Mouse (Mus musculus): ENCODE measurements around the gene Cmtm7. TPM values are rescaled to one million over a fixed set of nuclear protein-coding genes. Genes with fewer than 3 reads are reported as not detected.

Cmtm7 gene
- total RNA-seq, 2 experiments from 2014 or later = 12.0 to 15.0 TPM

GRCm38 (mm10) chr9:114770224-114770623 is 11.4 kb downstream of the Cmtm7 start:
- no peak for DNase-seq
- intact Hi-C loops (cut with DNase I) = no loop called here

- no peak for DNase-seq
- intact Hi-C loops (cut with DNase I) = no loop called here
These were observed 13.6 kb downstream of the Cmtm7 start for GRCm38 (mm10) chr9:114768066-114768465.

GRCm38 (mm10) chr9:114767507-114767906 is 14.1 kb downstream of the Cmtm7 start:
- intact Hi-C loops (cut with DNase I) = no loop called here
- no peak for DNase-seq

GRCm38 (mm10) chr9:114767030-114767429 is 14.6 kb downstream of the Cmtm7 start:
- intact Hi-C loops (cut with DNase I) = no loop called here
- no peak for DNase-seq

- DNase-seq = peak in 1 of 2 experiments; percentile 44
These were observed 18.3 kb downstream of the Cmtm7 start for GRCm38 (mm10) chr9:114763341-114763740.

GRCm38 (mm10) chr9:114761848-114762247 is 19.8 kb downstream of the Cmtm7 start:
- DNase-seq = no peak
- intact Hi-C loops (cut with DNase I) = no loop called here

More at GRCm38 (mm10) chr9:114763341-114763740, 18.3 kb downstream of the Cmtm7 start:
- intact Hi-C loops (cut with DNase I) = no loop called here

- intact Hi-C loops (cut with DNase I) = no loop called here
- DNase-seq = no peak
These were observed 21.3 kb downstream of the Cmtm7 start for GRCm38 (mm10) chr9:114760353-114760752.

- intact Hi-C loops (cut with DNase I) = no loop called here
These were observed 21.8 kb downstream of the Cmtm7 start for GRCm38 (mm10) chr9:114759886-114760285.

GRCm38 (mm10) chr9:114758801-114759200 is 22.9 kb downstream of the Cmtm7 start:
- DNase-seq = no peak
- intact Hi-C loops (cut with DNase I) = no loop called here

More at GRCm38 (mm10) chr9:114759886-114760285, 21.8 kb downstream of the Cmtm7 start:
- DNase-seq = no peak

- no peak for DNase-seq
- intact Hi-C loops (cut with DNase I) = no loop called here
These were observed 23.4 kb downstream of the Cmtm7 start for GRCm38 (mm10) chr9:114758272-114758671.

GRCm38 (mm10) chr9:114752863-114753484 is 28.7 kb downstream of the Cmtm7 start:
- DNase-seq = peak; percentile 93 to 96
- intact Hi-C loops (cut with DNase I) = loop anchor here (1.0 to 5.0 kb wide), 5 partner anchors 28 to 204 kb away; partner anchors contain the start of gene Cmtm7

GRCm38 (mm10) chr9:114752311-114752710 is 29.3 kb downstream of the Cmtm7 start:
- intact Hi-C loops (cut with DNase I) = loop anchor here (1.0 to 5.0 kb wide), 5 partner anchors 28 to 205 kb away; partner anchors contain the start of gene Cmtm7
- DNase-seq = no peak

- intact Hi-C loops (cut with DNase I) = loop anchor here (5.0 kb wide), 2 partner anchors 136 to 206 kb away; no protein-coding TSS in a partner anchor
- DNase-seq = no peak
These were observed 30.1 kb downstream of the Cmtm7 start for GRCm38 (mm10) chr9:114751582-114751981.

GRCm38 (mm10) chr9:114747466-114747865 is 34.2 kb downstream of the Cmtm7 start:
- intact Hi-C loops (cut with DNase I) = no loop called here

GRCm38 (mm10) chr9:114747012-114747411 is 34.6 kb downstream of the Cmtm7 start:
- intact Hi-C loops (cut with DNase I) = no loop called here
- no peak for DNase-seq

More at GRCm38 (mm10) chr9:114747466-114747865, 34.2 kb downstream of the Cmtm7 start:
- no peak for DNase-seq

- intact Hi-C loops (cut with DNase I) = no loop called here
- no peak for DNase-seq
These were observed 36.0 kb downstream of the Cmtm7 start for GRCm38 (mm10) chr9:114745654-114746053.

GRCm38 (mm10) chr9:114745163-114745562 is 36.5 kb downstream of the Cmtm7 start:
- intact Hi-C loops (cut with DNase I) = no loop called here
- DNase-seq = no peak

- intact Hi-C loops (cut with DNase I) = no loop called here
These were observed 38.9 kb downstream of the Cmtm7 start for GRCm38 (mm10) chr9:114742731-114743130.

GRCm38 (mm10) chr9:114740336-114740735 is 41.3 kb downstream of the Cmtm7 start:
- DNase-seq = no peak
- intact Hi-C loops (cut with DNase I) = no loop called here

More at GRCm38 (mm10) chr9:114742731-114743130, 38.9 kb downstream of the Cmtm7 start:
- no peak for DNase-seq

GRCm38 (mm10) chr9:114736442-114736841 is 45.2 kb downstream of the Cmtm7 start:
- intact Hi-C loops (cut with DNase I) = loop anchor here (10.0 kb wide), 1 partner anchor 342 kb away; the partner anchor contains the start of gene Crtap
- peak; percentile 32 to 43 for DNase-seq

GRCm38 (mm10) chr9:114733238-114733637 is 48.4 kb downstream of the Cmtm7 start:
- DNase-seq = no peak
- intact Hi-C loops (cut with DNase I) = loop anchor here (5.0 to 10.0 kb wide), 2 partner anchors 199 to 338 kb away; partner anchors contain the start of genes Crtap and Gpd1l
